Mouse (Mus musculus) c-Kit-negative CD71-positive TER-119-positive erythroid progenitor cells, embryonic 14.5 days (primary cell): ENCODE results near the gene Usp3.
A peak's percentile ranks its signal among the peaks of the same experiment; 100 is the strongest.

Experiments
- DNase-seq: peaks from one replicate; pipeline ENCODE4 v3.0.0-alpha.2; 2013; ENCODE audit warnings: low read depth, low spot score

Gene Usp3

GRCm38 (mm10) chr9:66508890-66509399 is 84.0 kb downstream of the Usp3 start:
- DNase-seq = no peak

- DNase-seq = no peak
These were observed 85.3 kb downstream of the Usp3 start for GRCm38 (mm10) chr9:66507684-66508083.

GRCm38 (mm10) chr9:66506424-66506823 is 86.5 kb downstream of the Usp3 start:
- no peak for DNase-seq

- DNase-seq = no peak
These were observed 86.9 kb downstream of the Usp3 start for GRCm38 (mm10) chr9:66506011-66506410.

- peak; percentile 86 for DNase-seq
These were observed 87.6 kb downstream of the Usp3 start for GRCm38 (mm10) chr9:66505141-66505917.

- DNase-seq = no peak
These were observed 88.4 kb downstream of the Usp3 start for GRCm38 (mm10) chr9:66504518-66504917.

GRCm38 (mm10) chr9:66503879-66504411 is 89.0 kb downstream of the Usp3 start:
- DNase-seq = peak; percentile 56

GRCm38 (mm10) chr9:66501248-66501647 is 91.7 kb downstream of the Usp3 start:
- no peak for DNase-seq

- no peak for DNase-seq
These were observed 99.0 kb downstream of the Usp3 start for GRCm38 (mm10) chr9:66493992-66494391.

- no peak for DNase-seq
These were observed 100.6 kb downstream of the Usp3 start for GRCm38 (mm10) chr9:66492361-66492760.

- DNase-seq = no peak
These were observed 104.2 kb downstream of the Usp3 start for GRCm38 (mm10) chr9:66488786-66489185.

- no peak for DNase-seq
These were observed 109.5 kb downstream of the Usp3 start for GRCm38 (mm10) chr9:66483429-66483828.

GRCm38 (mm10) chr9:66477785-66478184 is 115.2 kb downstream of the Usp3 start:
- DNase-seq = no peak

GRCm38 (mm10) chr9:66465087-66465486 is 127.9 kb downstream of the Usp3 start:
- DNase-seq = peak; percentile 29
